Mouse (Mus musculus) embryonic fibroblast, embryonic 13.5 days (primary cell): Measurements from ENCODE around the gene Lin7b.

Experiments used
- CTCF ChIP-seq: IDR thresholded peaks from 2 replicates; pipeline ENCODE4 v1.5.1; 2011; ENCODE audit warnings: mild to moderate bottlenecking, control low read depth, low read length, moderate library complexity, borderline replicate concordance; ENCODE audit not compliant: insufficient read depth
- POLR2A ChIP-seq: IDR thresholded peaks from 2 replicates; pipeline ENCODE4 v1.6.1; 2011; ENCODE audit warnings: low read depth, mild to moderate bottlenecking, control low read depth, low read length, moderate library complexity

GRCm38 (mm10) chr7:45414740-45415224 is 44.4 kb upstream of the Lin7b start:
- TF ChIP-seq CTCF: no peak
- TF ChIP-seq POLR2A: no peak
